Mouse (Mus musculus): ENCODE data around the gene Pgrmc2. TPM values are rescaled to one million over a fixed set of nuclear protein-coding genes. Genes with fewer than 3 reads are reported as not detected.

Pgrmc2 gene
- polyA plus RNA-seq, 1 experiment = 11.2 TPM

DNA sequence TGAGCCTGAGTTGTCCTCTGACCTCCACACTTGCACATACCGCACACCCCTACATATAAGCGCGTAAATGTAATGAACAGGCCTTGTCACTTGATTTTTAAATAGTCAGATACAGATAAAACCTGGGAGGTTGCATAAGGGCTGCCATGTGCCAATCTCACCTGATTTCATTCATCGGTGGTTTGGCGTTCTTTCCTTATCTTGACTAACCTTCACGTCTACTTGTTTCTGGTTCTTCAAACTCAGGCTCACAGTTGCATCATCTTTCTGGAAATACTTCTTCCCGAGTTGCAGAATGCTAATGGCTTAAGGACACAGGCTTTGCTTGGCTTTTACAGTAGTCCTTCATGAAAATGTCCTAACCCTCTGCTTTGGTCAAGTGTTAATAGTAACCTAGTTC, 62.2 kb downstream of the Pgrmc2 start:
- WGBS = 93% methylated on average over 7 of the region's 7 CpGs
- no peak for TF ChIP-seq CTCF (IDR thresholded peaks at IDR 0.05; ENCODE audit: borderline replicate concordance, control insufficient read depth, extremely low read depth, insufficient read depth, low read length, poor library complexity)
- TF ChIP-seq POLR2A (IDR thresholded peaks at IDR 0.05; ENCODE audit: control insufficient read depth, extremely low read depth, insufficient read depth, low read length, poor library complexity) = no peak

DNA sequence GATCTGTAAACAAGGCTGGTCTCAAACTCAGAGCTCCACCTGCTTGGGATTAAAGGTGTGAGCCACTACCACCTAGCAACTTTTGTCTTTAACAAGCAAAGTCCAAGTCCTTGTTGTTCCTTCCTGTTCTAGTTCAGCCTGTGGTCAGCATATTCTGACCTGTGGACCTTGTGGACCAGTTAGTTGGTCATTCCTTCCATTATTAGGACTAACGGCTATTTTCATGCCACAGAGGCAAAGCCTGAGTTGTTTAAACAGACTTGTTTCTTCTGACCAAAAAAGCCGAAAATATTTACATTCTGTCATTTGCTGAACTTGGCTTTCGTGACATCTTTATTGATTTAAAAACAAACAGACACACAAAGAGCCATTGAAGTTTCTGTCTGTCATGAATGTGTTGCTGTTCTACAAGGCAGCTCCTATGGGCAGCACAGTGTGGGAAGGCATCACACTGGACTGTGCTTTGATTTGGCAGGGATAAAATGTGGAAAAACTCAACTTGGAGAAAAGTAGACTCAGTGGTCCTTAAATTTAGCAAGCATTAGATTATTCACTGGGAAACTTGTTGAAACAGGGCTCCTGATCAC, 64.7 kb downstream of the Pgrmc2 start:
- Histone ChIP-seq H3K27me3 (ENCODE audit: control insufficient read depth, insufficient read depth, low read length) (no peaks in the 10 kb centered on the region), H3K36me3 (ENCODE audit: control insufficient read depth, insufficient read depth, low read length) (no peaks in the 10 kb centered on the region), H3K4me3 (ENCODE audit: control insufficient read depth, insufficient read depth, low read length) (no peak overlapping the region), H3K4me1 (replicated peaks; ENCODE audit: control insufficient read depth, insufficient read depth, low read length) (no peaks in the 10 kb centered on the region), H3K27ac (ENCODE audit: control insufficient read depth, insufficient read depth, low read length) (no peak overlapping the region)
- WGBS = 95% methylated on average over 3 of the region's 3 CpGs
- DNase-seq = no peak
- no peak for TF ChIP-seq CTCF (IDR thresholded peaks at IDR 0.05; ENCODE audit: borderline replicate concordance, control insufficient read depth, extremely low read depth, insufficient read depth, low read length, poor library complexity)
- no peak for TF ChIP-seq POLR2A (IDR thresholded peaks at IDR 0.05; ENCODE audit: control insufficient read depth, extremely low read depth, insufficient read depth, low read length, poor library complexity)

More for the DNA sequence above, 62.2 kb downstream of the Pgrmc2 start:
- Histone ChIP-seq H3K27ac (ENCODE audit: control insufficient read depth, insufficient read depth, low read length) (no peak overlapping the region), H3K4me3 (ENCODE audit: control insufficient read depth, insufficient read depth, low read length) (no peak overlapping the region), H3K27me3 (ENCODE audit: control insufficient read depth, insufficient read depth, low read length) (no peaks in the 10 kb centered on the region), H3K4me1 (replicated peaks; ENCODE audit: control insufficient read depth, insufficient read depth, low read length) (no peaks in the 10 kb centered on the region), H3K36me3 (ENCODE audit: control insufficient read depth, insufficient read depth, low read length) (no peaks in the 10 kb centered on the region)
- DNase-seq = no peak

Other genes with a start within 250 kb of the Pgrmc2 start
- 7.5 and 8.3 TPM in 2 replicates for gene Mfsd8, start 236.2 kb downstream of the Pgrmc2 start, polyA plus RNA-seq (2012; rRNA removed)
- gene Abhd18, start 236.1 kb downstream of the Pgrmc2 start, polyA plus RNA-seq (2012; rRNA removed) = 4.8 and 6.4 TPM in 2 replicates
- gene 1700034I23Rik, start 180.5 kb downstream of the Pgrmc2 start, polyA plus RNA-seq (2012; rRNA removed) = 0.04 TPM in 1 of 2 replicates, not detected in the other
- gene Larp1b, start 133.2 kb downstream of the Pgrmc2 start, polyA plus RNA-seq (2012; rRNA removed) = 4.8 and 5.0 TPM in 2 replicates

Data from thymus, adult 2 months (tissue).